Mouse (Mus musculus): ENCODE data around the gene Tmem236. TPM values are rescaled to one million over a fixed set of nuclear protein-coding genes. Genes with fewer than 3 reads are reported as not detected.

Gene Tmem236
- total RNA-seq (2023) = not detected

DNA sequence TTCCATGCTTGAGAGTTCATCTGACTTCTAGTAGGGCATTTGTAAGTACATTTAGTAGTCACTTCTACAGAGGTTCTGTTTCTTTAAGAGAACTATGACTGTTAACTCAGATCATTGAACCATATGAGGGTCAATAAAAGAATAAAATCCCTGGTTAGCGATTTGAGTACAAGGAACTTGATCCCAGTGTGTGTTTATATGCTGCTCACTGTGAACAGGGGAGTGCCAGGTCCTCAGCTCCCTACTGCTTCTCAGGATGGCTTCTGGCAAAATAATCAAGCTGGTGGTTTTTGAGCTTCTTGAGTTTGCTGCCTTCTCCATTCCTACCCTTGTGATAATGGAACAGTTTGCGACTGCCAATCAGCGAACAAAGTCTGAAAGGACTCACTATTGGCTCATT is at the start of gene Tmem236:
Gene Tmem236 (plus strand): TSS at position 190 of the 400 bp plus-strand sequence.

DNA sequence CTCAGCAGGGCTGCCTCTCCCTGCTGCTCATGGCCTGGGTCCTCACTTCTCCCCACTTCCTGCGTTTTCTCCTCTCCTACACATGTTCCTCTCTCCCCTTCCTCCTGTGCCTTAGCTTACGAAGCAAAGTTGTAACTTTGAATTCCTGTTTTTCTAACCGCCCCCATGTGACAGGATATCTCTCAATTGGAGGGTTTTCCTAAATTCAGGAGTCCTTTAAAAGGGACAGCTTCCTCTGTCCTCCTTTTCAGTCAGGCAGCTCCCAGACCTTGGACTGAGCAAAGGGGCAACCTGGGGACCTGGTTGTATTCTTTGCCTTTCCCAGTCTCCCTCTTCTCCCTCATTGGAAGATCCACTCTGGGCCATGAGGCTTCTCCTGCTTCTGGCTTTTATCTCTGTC is 54.8 kb downstream of the Tmem236 start, which contains the start of gene Mrc1:
Gene Mrc1 (plus strand): TSS at position 244 of the 400 bp plus-strand sequence.

Other genes starting within 250 kb of the Tmem236 start
- not detected for gene Hacd1, start 118.4 kb upstream of the Tmem236 start, total RNA-seq (2023)
- 10 to 100 TPM; 35.0 to 40.6 TPM for gene Stam, start 100.4 kb upstream of the Tmem236 start, total RNA-seq (2023)
- 1 to 10 TPM; 1.2 to 2.8 TPM for gene Mrc1, start 54.9 kb downstream of the Tmem236 start, total RNA-seq (2023)
- not detected for gene Slc39a12, start 213.8 kb downstream of the Tmem236 start, total RNA-seq (2023)